Comparison of ENCODE assay signal across 10 mouse cellular contexts in the genomic region with DNA sequence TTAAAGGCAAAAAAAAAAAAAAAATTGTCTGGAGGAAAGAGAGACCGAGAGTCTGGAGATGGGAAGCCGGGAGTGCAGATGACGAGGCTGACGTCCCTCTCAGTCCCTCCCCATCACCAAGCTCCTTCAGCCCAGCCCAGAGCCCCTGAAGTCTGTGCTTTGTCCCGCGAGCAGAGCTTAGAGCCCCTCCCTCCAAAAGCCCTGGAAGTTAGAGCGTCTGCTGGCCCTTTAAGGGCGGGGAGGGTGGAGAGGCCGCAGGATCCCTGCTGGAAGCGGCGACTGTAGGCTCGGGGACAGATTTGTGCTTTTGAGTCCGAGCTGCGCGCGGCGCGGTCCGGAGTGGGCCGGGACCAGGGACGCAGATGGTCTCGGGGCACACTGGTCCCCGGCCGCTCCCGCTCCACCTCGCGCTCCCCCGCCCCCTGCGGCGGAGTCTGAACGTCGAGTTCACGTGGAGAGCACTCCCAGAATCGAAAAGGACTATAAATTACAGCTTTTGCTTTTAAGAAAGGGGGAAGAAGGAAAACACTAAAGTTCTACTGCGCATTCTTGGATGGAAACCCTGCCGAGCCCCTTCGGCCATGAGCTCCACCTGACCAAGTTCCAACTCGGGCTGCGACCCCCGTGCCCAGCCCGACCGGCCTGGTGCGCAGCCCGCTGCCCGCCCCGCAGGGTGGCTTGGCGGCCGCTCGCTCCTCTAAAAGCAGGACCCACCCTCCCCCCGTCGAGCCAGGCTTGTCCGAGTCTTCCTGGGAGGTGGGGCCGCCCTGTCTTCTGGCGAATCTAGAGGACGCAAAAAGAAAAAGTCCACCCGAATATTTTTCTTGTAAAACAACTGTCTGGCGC. TPM values are rescaled to one million over a fixed set of nuclear protein-coding genes. Genes with fewer than 3 reads are reported as not detected.
DNase-seq lines count a peak whose midpoint lies in the region; ATAC-seq and TF ChIP-seq lines count a peak whose summit lies in the region.
"Had no signal": no experiment of that assay in that cellular context is flagged by ENCODE, and none has a peak within 500 bp of the region (broad histone marks: within the 10 kb centered on the region; RNA-seq: fewer than 3 reads in every experiment).

No protein-coding gene starts in this region.

- H3K4me1 ChIP-seq in kidney, embryonic 15.5 days, result peaks cover 75% of the 10 kb centered on the region
- H3K4me1 ChIP-seq in heart, postnatal 0 days (ENCODE audit: control insufficient read depth, insufficient read depth), result peaks cover 18% of the 10 kb centered on the region
- H3K4me1 ChIP-seq in liver, embryonic 15.5 days (replicated peaks), result peaks cover 47% of the 10 kb centered on the region
- H3K4me1 ChIP-seq in stomach, embryonic 16.5 days (ENCODE audit: control insufficient read depth, insufficient read depth, low read length), result peaks cover 31% of the 10 kb centered on the region

- TF ChIP-seq CTCF in heart, postnatal 0 days (IDR thresholded peaks at IDR 0.05; ENCODE audit: low read depth), result no peak

- peak overlapping the region; percentile 81 for H3K4me2 ChIP-seq in kidney, embryonic 15.5 days
- peak overlapping the region; percentile 72 for H3K4me2 ChIP-seq in heart, postnatal 0 days (ENCODE audit: low read depth, low read length)
- H3K4me2 ChIP-seq in liver, embryonic 15.5 days, result peak overlapping the region; percentile 64
- peak overlapping the region; percentile 61 for H3K4me2 ChIP-seq in stomach, embryonic 16.5 days (ENCODE audit: low read depth, low read length)

- no peak for DNase-seq in kidney, adult 11 months
- peak; percentile 75 for DNase-seq in embryo, embryonic 10.5 days (ENCODE audit: low spot score)
- no peak for DNase-seq in heart, postnatal 0 days (ENCODE audit: low spot score)
- DNase-seq in gastrocnemius, postnatal 14 days, result no peak

- TF ChIP-seq EP300 in heart, postnatal 0 days (IDR thresholded peaks at IDR 0.05; ENCODE audit: low read depth), result no peak

- ATAC-seq in kidney, embryonic 15.5 days (replicated peaks; ENCODE audit: low FRiP score), result no peak
- ATAC-seq in heart, postnatal 0 days (ENCODE audit: insufficient read depth, low read depth), result no peak
- ATAC-seq in liver, embryonic 15.5 days (ENCODE audit: insufficient read depth), result no peak
- ATAC-seq in stomach, embryonic 16.5 days (ENCODE audit: insufficient read depth, low FRiP score), result no peak
- no peak for ATAC-seq in inflammation-experienced regulatory T-cells, adult 6 months

- 1% methylated on average over 57 of the region's 57 CpGs for WGBS in kidney, embryonic 15.5 days
- WGBS in heart, postnatal 0 days, result 5% methylated on average over 57 of the region's 57 CpGs
- 3% methylated on average over 57 of the region's 57 CpGs for WGBS in liver, embryonic 15.5 days (ENCODE audit: insufficient replicate concordance)
- 7% methylated on average over 57 of the region's 57 CpGs for WGBS in stomach, embryonic 16.5 days

- intact Hi-C loops in gastrocnemius, postnatal 14 days (cut with DNase I; ENCODE audit: low total_unique reads), result loop anchor here (10.0 kb wide), 1 partner anchor 48 kb away; a partner anchor contains a TSS

- H3K9ac ChIP-seq in kidney, embryonic 15.5 days, result peak overlapping the region; percentile 48
- H3K9ac ChIP-seq in heart, postnatal 0 days (replicated peaks; ENCODE audit: low read depth, low read length), result peak overlapping the region; percentile 45
- H3K9ac ChIP-seq in liver, embryonic 15.5 days, result no peak overlapping the region
- peak overlapping the region; percentile 65 for H3K9ac ChIP-seq in stomach, embryonic 16.5 days (ENCODE audit: low read length)

- peaks cover 9% of the 10 kb centered on the region for H3K36me3 ChIP-seq in kidney, embryonic 15.5 days
- peaks cover 8% of the 10 kb centered on the region for H3K36me3 ChIP-seq in heart, postnatal 0 days (replicated peaks; ENCODE audit: control insufficient read depth, insufficient read depth, low read length)
- H3K36me3 ChIP-seq in liver, embryonic 15.5 days (replicated peaks), result peaks cover 12% of the 10 kb centered on the region; the same call in 1 of the 2 replicates
- no peaks in the 10 kb centered on the region for H3K36me3 ChIP-seq in stomach, embryonic 16.5 days (ENCODE audit: control insufficient read depth, insufficient read depth, low read length)

- no peaks in the 10 kb centered on the region for H3K9me3 ChIP-seq in kidney, embryonic 15.5 days (replicated peaks)
- no peaks in the 10 kb centered on the region for H3K9me3 ChIP-seq in heart, postnatal 0 days (replicated peaks; ENCODE audit: control insufficient read depth, low read length)
- H3K9me3 ChIP-seq in liver, embryonic 15.5 days (replicated peaks), result no peaks in the 10 kb centered on the region
- H3K9me3 ChIP-seq in stomach, embryonic 16.5 days (replicated peaks; ENCODE audit: control insufficient read depth, low read length), result no peaks in the 10 kb centered on the region

- peaks cover 79% of the 10 kb centered on the region for H3K27me3 ChIP-seq in kidney, embryonic 15.5 days
- peaks cover 57% of the 10 kb centered on the region for H3K27me3 ChIP-seq in heart, postnatal 0 days (ENCODE audit: control insufficient read depth, insufficient read depth, low read length)
- peaks cover 94% of the 10 kb centered on the region for H3K27me3 ChIP-seq in liver, embryonic 15.5 days
- H3K27me3 ChIP-seq in stomach, embryonic 16.5 days (ENCODE audit: control insufficient read depth, insufficient read depth, low read length), result peaks cover 61% of the 10 kb centered on the region

- peak overlapping the region; percentile 49 for H3K4me3 ChIP-seq in kidney, embryonic 15.5 days (replicated peaks)
- H3K4me3 ChIP-seq in heart, postnatal 0 days (ENCODE audit: low read depth, low read length), result peak overlapping the region; percentile 48
- H3K4me3 ChIP-seq in liver, embryonic 15.5 days (replicated peaks), result peak overlapping the region; percentile 44
- peak overlapping the region; percentile 50 for H3K4me3 ChIP-seq in stomach, embryonic 16.5 days (replicated peaks; ENCODE audit: low read length)

- no peak overlapping the region for H3K27ac ChIP-seq in kidney, embryonic 15.5 days
- H3K27ac ChIP-seq in heart, postnatal 0 days (ENCODE audit: low read depth), result no peak overlapping the region
- no peak overlapping the region for H3K27ac ChIP-seq in liver, embryonic 15.5 days (replicated peaks)
- no peak overlapping the region for H3K27ac ChIP-seq in stomach, embryonic 16.5 days (ENCODE audit: low read length)
- H3K27ac ChIP-seq: macrophage had no signal

RNA-seq across cellular contexts. Expression of a gene that starts 3.6 kb away (rescaled TPM):
- polyA plus RNA-seq in kidney, embryonic 15.5 days (2015; fragmentation: Nextera tagmentation; extraction: Ambion mirVana), result 9.8 and 10.3 TPM in 2 replicates
- total RNA-seq in heart, postnatal 0 days (2014; rRNA removed; ENCODE audit: low replicate concordance), result 1.6 and 3.2 TPM in 2 replicates
- polyA plus RNA-seq in heart, postnatal 0 days (2015; fragmentation: Nextera tagmentation; extraction: Ambion mirVana), result 5.1 and 7.0 TPM in 2 replicates
- polyA plus RNA-seq in liver, embryonic 15.5 days (2015; fragmentation: Nextera tagmentation; extraction: Ambion mirVana), result 3.3 and 3.5 TPM in 2 replicates
- 5.8 and 6.4 TPM in 2 replicates for polyA plus RNA-seq in stomach, embryonic 16.5 days (2015; fragmentation: Nextera tagmentation; extraction: Ambion mirVana)
- 1 to 10 TPM; 6.5 to 7.6 (median 7.5) TPM for polyA plus RNA-seq in inflammation-experienced regulatory T-cells, adult 6 months (2017; shearing (Covaris generic))
- total RNA-seq in gastrocnemius, postnatal 14 days (2021), result 1 to 10 TPM; 2.1 to 2.7 TPM

RNA-seq across cellular contexts. Expression of a gene that starts 14.4 kb away (rescaled TPM):
- 38.9 and 40.7 TPM in 2 replicates for polyA plus RNA-seq in kidney, embryonic 15.5 days (2015; fragmentation: Nextera tagmentation; extraction: Ambion mirVana)
- total RNA-seq in heart, postnatal 0 days (2014; rRNA removed; ENCODE audit: low replicate concordance), result 1.8 and 13.0 TPM in 2 replicates
- 5.7 and 5.8 TPM in 2 replicates for polyA plus RNA-seq in heart, postnatal 0 days (2015; fragmentation: Nextera tagmentation; extraction: Ambion mirVana)
- 3.0 and 3.2 TPM in 2 replicates for polyA plus RNA-seq in liver, embryonic 15.5 days (2015; fragmentation: Nextera tagmentation; extraction: Ambion mirVana)
- 15.2 and 16.5 TPM in 2 replicates for polyA plus RNA-seq in stomach, embryonic 16.5 days (2015; fragmentation: Nextera tagmentation; extraction: Ambion mirVana)
- 1 to 10 TPM in 2 of 3 experiments, under 1 TPM in 1; 0.83 to 1.6 (median 1.0) TPM for polyA plus RNA-seq in inflammation-experienced regulatory T-cells, adult 6 months (2017; shearing (Covaris generic))
- total RNA-seq in gastrocnemius, postnatal 14 days (2021), result 1 to 10 TPM; 1.4 to 1.9 TPM

RNA-seq across cellular contexts. Expression of a gene that starts 48.9 kb away (rescaled TPM):
- 8.6 and 9.9 TPM in 2 replicates for polyA plus RNA-seq in kidney, embryonic 15.5 days (2015; fragmentation: Nextera tagmentation; extraction: Ambion mirVana)
- 12.1 and 23.1 TPM in 2 replicates for total RNA-seq in heart, postnatal 0 days (2014; rRNA removed; ENCODE audit: low replicate concordance)
- polyA plus RNA-seq in heart, postnatal 0 days (2015; fragmentation: Nextera tagmentation; extraction: Ambion mirVana), result 6.8 and 8.2 TPM in 2 replicates
- polyA plus RNA-seq in liver, embryonic 15.5 days (2015; fragmentation: Nextera tagmentation; extraction: Ambion mirVana), result 2.8 and 2.9 TPM in 2 replicates
- 8.5 and 10.1 TPM in 2 replicates for polyA plus RNA-seq in stomach, embryonic 16.5 days (2015; fragmentation: Nextera tagmentation; extraction: Ambion mirVana)
- 1 to 10 TPM; 2.0 to 3.6 (median 2.3) TPM for polyA plus RNA-seq in inflammation-experienced regulatory T-cells, adult 6 months (2017; shearing (Covaris generic))
- total RNA-seq in gastrocnemius, postnatal 14 days (2021), result 1 to 10 TPM; 4.7 to 5.9 TPM

RNA-seq across cellular contexts. Expression of a gene that starts 49.2 kb away (rescaled TPM):
- not detected in 2 replicates for polyA plus RNA-seq in kidney, embryonic 15.5 days (2015; fragmentation: Nextera tagmentation; extraction: Ambion mirVana)
- not detected in 2 replicates for total RNA-seq in heart, postnatal 0 days (2014; rRNA removed; ENCODE audit: low replicate concordance)
- polyA plus RNA-seq in heart, postnatal 0 days (2015; fragmentation: Nextera tagmentation; extraction: Ambion mirVana), result not detected in 2 replicates
- polyA plus RNA-seq in liver, embryonic 15.5 days (2015; fragmentation: Nextera tagmentation; extraction: Ambion mirVana), result not detected in 2 replicates
- polyA plus RNA-seq in stomach, embryonic 16.5 days (2015; fragmentation: Nextera tagmentation; extraction: Ambion mirVana), result not detected in 2 replicates
- not detected for polyA plus RNA-seq in inflammation-experienced regulatory T-cells, adult 6 months (2017; shearing (Covaris generic))
- total RNA-seq in gastrocnemius, postnatal 14 days (2021), result not detected
- total RNA-seq: adrenal gland, postnatal 36 days had no signal
- polyA plus RNA-seq: macrophage had no signal
